Mouse (Mus musculus) liver, adult 2 months (tissue): ENCODE data around the gene Txndc15. TPM values are rescaled to one million over a fixed set of nuclear protein-coding genes. Genes with fewer than 3 reads are reported as not detected.

ENCODE experiments used
- DNase-seq: peaks from one replicate; pipeline ENCODE4 v3.0.0-alpha.2; 2011; ENCODE audit warnings: low read depth, low spot score; ENCODE audit errors: extremely low read depth
- H3K27ac ChIP-seq: fragments of 200-500 bp; replicated peaks from 2 replicates; pipeline ENCODE4 v1.5.1; 2012; ENCODE audit warnings: low read depth, mild to moderate bottlenecking, control low read depth, inconsistent platforms, low read length; ENCODE audit not compliant: insufficient read depth
- H3K27me3 ChIP-seq: fragments of 200-500 bp; 2 replicates; pipeline ENCODE4 v1.6.1; 2012; ENCODE audit warnings: mild to moderate bottlenecking, moderate library complexity, low read length, inconsistent platforms; ENCODE audit not compliant: control insufficient read depth, insufficient read depth
- H3K36me3 ChIP-seq: fragments of 200-500 bp; 2 replicates; pipeline ENCODE4 v1.6.1; 2012; ENCODE audit warnings: low read length, inconsistent platforms; ENCODE audit not compliant: control insufficient read depth, insufficient read depth
- H3K4me1 ChIP-seq: fragments of 200-500 bp; 2 replicates; pipeline ENCODE4 v1.6.1; 2011; ENCODE audit warnings: low read length; ENCODE audit not compliant: control insufficient read depth, insufficient read depth
- H3K4me3 ChIP-seq: fragments of 200-500 bp; 2 replicates; pipeline ENCODE4 v1.5.1; 2011; ENCODE audit warnings: low read depth, mild to moderate bottlenecking, control low read depth, low read length, moderate library complexity; ENCODE audit not compliant: insufficient read depth
- H3K79me2 ChIP-seq: fragments of 200-500 bp; 2 replicates; pipeline ENCODE4 v1.6.1; 2012; ENCODE audit warnings: inconsistent platforms, mild to moderate bottlenecking, low read length, moderate library complexity; ENCODE audit not compliant: control insufficient read depth, insufficient read depth
- H3K9ac ChIP-seq: fragments of 200-500 bp; 2 replicates; pipeline ENCODE4 v1.6.1; 2012; ENCODE audit warnings: low read depth, mild to moderate bottlenecking, control low read depth, inconsistent platforms, low read length
- CTCF ChIP-seq: fragments of 200-500 bp; IDR thresholded peaks from 2 replicates; pipeline ENCODE4 v1.5.1; 2011; ENCODE audit warnings: low read depth, low read length, control low read depth
- POLR2A ChIP-seq: fragments of 200-500 bp; IDR thresholded peaks from 2 replicates; pipeline ENCODE4 v1.6.1; 2011; ENCODE audit warnings: low read length, control low read depth; ENCODE audit not compliant: insufficient read depth; ENCODE audit errors: extremely low read depth
- WGBS: fragments of 180-500 bp; shearing (Covaris S2); methylation state at CpG from one replicate; pipeline ENCODE4 v1.1.7; 2018; 5-methylcytosine and 5-hydroxymethylcytosine counted together
- polyA plus RNA-seq: library from polyadenylated mRNA; depleted of rRNA; stranded (reverse); fragments of >200 nt; gene quantifications from 2 replicates; pipeline ENCODE4 v1.2.3, GENCODE M21; 2012
- total RNA-seq: library from RNA; depleted of rRNA; stranded (reverse); fragments of >200 nt; gene quantifications from 2 replicates; pipeline ENCODE4 v1.2.3, GENCODE M21; 2014

Gene Txndc15
- total and polyA plus RNA-seq, 2 experiments, result 74.1 to 101 TPM

DNA sequence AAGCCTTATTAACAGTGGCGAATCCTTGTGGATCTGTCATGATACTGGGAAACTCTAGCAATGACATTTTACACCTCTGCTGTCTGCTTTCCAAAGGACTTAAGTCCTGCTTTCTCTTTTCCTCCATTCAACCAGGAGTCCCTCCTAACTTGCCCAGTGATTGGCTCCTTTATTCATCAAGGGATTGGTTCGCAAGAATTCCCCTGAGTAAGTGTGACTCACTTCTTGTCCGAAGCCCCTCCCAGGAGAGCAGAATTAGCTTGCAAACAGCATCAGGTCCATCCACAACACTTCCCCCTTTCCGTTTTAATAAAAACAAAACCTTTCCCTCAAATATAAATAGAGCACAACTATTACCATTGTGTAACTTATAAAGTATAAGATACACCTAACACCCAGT, 10.1 kb upstream of the Txndc15 start:
- WGBS, result 89% methylated on average over 4 of the region's 4 CpGs
- TF ChIP-seq CTCF (no peak), POLR2A (no peak)
- peaks cover 22% of the 10 kb centered on the region for H3K36me3 ChIP-seq
- no peaks in the 10 kb centered on the region for H3K27me3 ChIP-seq
- no peak for DNase-seq
- no peak overlapping the region for H3K9ac ChIP-seq
- no peaks in the 10 kb centered on the region for H3K4me1 ChIP-seq
- no peak overlapping the region for H3K27ac ChIP-seq
- no peak overlapping the region for H3K4me3 ChIP-seq
- no peaks in the 10 kb centered on the region for H3K79me2 ChIP-seq

GRCm38 (mm10) chr13:55712846-55713245, 1.6 kb upstream of the Txndc15 start:
- 88% methylated on average over 3 of the region's 3 CpGs for WGBS
- no peaks in the 10 kb centered on the region for H3K27me3 ChIP-seq
- no peak overlapping the region for H3K4me3 ChIP-seq
- H3K27ac ChIP-seq, result no peak overlapping the region
- H3K79me2 ChIP-seq, result peaks cover 21% of the 10 kb centered on the region; the same call in 1 of the 2 replicates
- no peak overlapping the region for H3K9ac ChIP-seq
- TF ChIP-seq CTCF (no peak), POLR2A (no peak)
- no peaks in the 10 kb centered on the region for H3K36me3 ChIP-seq
- no peak for DNase-seq
- H3K4me1 ChIP-seq, result peaks cover 6% of the 10 kb centered on the region

DNA sequence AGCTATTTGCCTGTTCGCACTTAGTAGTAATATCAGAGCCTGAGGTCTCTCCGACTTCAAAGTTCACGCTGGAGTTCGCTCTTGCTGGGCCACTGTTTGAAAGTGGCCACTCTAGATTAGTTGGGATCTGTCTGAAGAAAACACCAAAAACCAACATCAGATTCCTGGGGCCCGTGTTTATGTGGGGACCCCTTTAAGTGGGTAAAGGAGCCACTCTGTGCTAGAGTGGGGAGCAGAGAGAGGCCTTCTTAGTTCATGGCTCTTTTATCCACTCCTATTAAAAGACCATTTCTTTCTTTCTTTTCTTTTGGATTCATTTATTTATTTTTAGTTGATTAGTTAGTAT, 690 bp downstream of the Txndc15 start:
- peak overlapping the region; percentile 80 for H3K4me3 ChIP-seq
- H3K36me3 ChIP-seq, result no peaks in the 10 kb centered on the region
- WGBS, result under 1% methylated on average over 5 of the region's 5 CpGs
- H3K27me3 ChIP-seq, result no peaks in the 10 kb centered on the region
- TF ChIP-seq CTCF, result no peak
- TF ChIP-seq POLR2A, result no peak
- no peak for DNase-seq
- H3K9ac ChIP-seq, result peak overlapping the region; percentile 93
- H3K27ac ChIP-seq, result peak overlapping the region; percentile 89
- peaks cover 11% of the 10 kb centered on the region for H3K4me1 ChIP-seq
- peaks cover 22% of the 10 kb centered on the region; the same call in 1 of the 2 replicates for H3K79me2 ChIP-seq

DNA sequence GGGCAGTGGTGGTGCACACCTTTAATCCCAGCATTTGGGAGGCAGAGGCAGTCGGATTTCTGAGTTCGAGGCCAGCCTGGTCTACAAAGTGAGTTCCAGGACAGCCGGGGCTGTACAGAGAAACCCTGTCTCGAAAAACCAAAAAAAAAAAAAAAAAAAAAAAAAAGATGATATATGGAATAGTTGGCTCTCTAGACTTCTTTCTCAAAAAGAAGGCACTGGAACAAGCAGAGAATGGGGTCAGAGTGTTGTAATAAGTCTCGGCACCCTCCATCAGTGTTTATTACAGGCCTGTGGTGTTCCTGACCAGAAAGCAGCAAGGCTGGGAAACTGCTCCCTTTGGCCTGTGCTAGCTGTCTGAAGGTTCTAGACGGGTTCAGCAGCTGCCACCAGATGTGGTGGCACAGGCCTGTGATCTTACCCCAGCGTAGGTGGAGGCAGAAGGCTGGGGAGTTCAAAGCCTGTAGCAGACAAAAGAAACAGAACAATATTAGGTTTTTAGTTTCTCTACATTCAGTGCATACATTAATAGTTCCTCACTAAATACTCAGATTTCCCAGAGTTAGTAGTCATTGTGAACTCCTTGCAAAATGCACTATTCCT, 1.6 kb downstream of the Txndc15 start:
- no peak for TF ChIP-seq POLR2A
- no peak for TF ChIP-seq CTCF
- peak; percentile 67 for DNase-seq
- H3K27ac ChIP-seq, result peak overlapping the region; percentile 7; the same call in 1 of the 2 replicates
- peaks cover 13% of the 10 kb centered on the region for H3K4me1 ChIP-seq
- no peak overlapping the region for H3K4me3 ChIP-seq
- no peaks in the 10 kb centered on the region for H3K27me3 ChIP-seq
- WGBS, result 56% methylated on average over 7 of the region's 7 CpGs
- H3K79me2 ChIP-seq, result peaks cover 26% of the 10 kb centered on the region; the same call in 1 of the 2 replicates
- 0 out of 2 replicates have a peak, but pooled peaks cover 1% of the 10 kb centered on the region for H3K36me3 ChIP-seq
- H3K9ac ChIP-seq, result no peak overlapping the region

DNA sequence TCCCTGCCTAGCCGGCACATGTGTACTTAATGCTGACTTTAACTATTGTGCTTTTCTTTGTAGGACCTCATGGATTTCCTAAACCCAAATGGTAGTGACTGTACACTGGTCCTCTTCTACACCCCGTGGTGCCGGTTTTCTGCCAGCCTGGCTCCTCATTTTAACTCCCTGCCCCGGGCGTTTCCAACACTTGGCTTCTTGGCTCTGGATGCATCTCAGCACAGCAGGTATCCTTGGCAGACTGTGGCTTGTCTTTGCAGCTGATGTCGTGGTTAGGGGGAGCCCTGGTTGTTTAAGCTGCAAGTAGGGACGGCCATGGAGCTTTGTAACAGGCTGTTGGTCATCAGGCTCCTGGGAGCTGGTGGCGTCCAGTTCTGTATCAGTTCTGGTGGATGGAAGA, 7.1 kb downstream of the Txndc15 start:
- H3K4me1 ChIP-seq, result peaks cover 7% of the 10 kb centered on the region
- DNase-seq, result no peak
- H3K27ac ChIP-seq, result no peak overlapping the region
- peaks cover 15% of the 10 kb centered on the region; the same call in 1 of the 2 replicates for H3K79me2 ChIP-seq
- H3K36me3 ChIP-seq, result peaks cover 20% of the 10 kb centered on the region
- H3K4me3 ChIP-seq, result no peak overlapping the region
- no peaks in the 10 kb centered on the region for H3K27me3 ChIP-seq
- WGBS, result 83% methylated on average over 8 of the region's 8 CpGs
- no peak overlapping the region for H3K9ac ChIP-seq
- TF ChIP-seq POLR2A (no peak), CTCF (no peak)

DNA sequence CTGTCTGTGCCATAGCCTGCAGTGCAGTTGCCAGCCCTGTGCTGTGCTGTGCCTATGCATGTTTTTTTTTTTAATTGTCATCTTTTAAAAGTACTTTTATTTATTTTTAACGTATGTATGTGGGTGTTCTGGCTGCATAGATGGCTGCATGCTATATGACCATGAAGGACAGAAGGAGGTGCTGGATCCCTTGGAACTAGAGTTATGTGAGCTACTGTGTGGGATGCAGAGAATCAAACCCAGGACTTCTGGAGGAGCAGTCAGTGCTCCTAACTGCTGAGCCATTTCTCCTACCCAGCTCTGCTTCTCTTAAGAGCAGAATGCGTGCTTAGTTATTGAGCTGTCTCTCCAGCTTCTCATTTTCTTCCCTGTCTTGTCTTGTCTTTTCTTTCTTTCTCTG, 7.5 kb downstream of the Txndc15 start:
- WGBS, result 97% methylated on average over 2 of the region's 2 CpGs
- Histone ChIP-seq H3K4me3 (no peak overlapping the region), H3K79me2 (peaks cover 11% of the 10 kb centered on the region; the same call in 1 of the 2 replicates), H3K9ac (no peak overlapping the region), H3K36me3 (peaks cover 20% of the 10 kb centered on the region), H3K4me1 (peaks cover 7% of the 10 kb centered on the region), H3K27ac (no peak overlapping the region), H3K27me3 (no peaks in the 10 kb centered on the region)
- TF ChIP-seq CTCF, result no peak
- TF ChIP-seq POLR2A, result no peak
- no peak for DNase-seq
